Mouse (Mus musculus) small intestine, adult 2 months (tissue): ENCODE measurements around the gene Osbpl9. TPM values are rescaled to one million over a fixed set of nuclear protein-coding genes. Genes with fewer than 3 reads are reported as not detected.

Experiments used
- H3K27ac ChIP-seq: fragments of 200-500 bp; 2 replicates; pipeline ENCODE4 v1.5.1; 2012; ENCODE audit warnings: low read depth, low read length, control low read depth, inconsistent platforms; ENCODE audit not compliant: insufficient read depth
- H3K27me3 ChIP-seq: fragments of 200-500 bp; 2 replicates; pipeline ENCODE4 v1.6.1; 2012; ENCODE audit warnings: mild to moderate bottlenecking, moderate library complexity, low read length, inconsistent platforms; ENCODE audit not compliant: control insufficient read depth, insufficient read depth
- H3K36me3 ChIP-seq: fragments of 200-500 bp; 2 replicates; pipeline ENCODE4 v1.6.1; 2012; ENCODE audit warnings: mild to moderate bottlenecking, low read length, control low read depth, inconsistent platforms; ENCODE audit not compliant: control insufficient read depth, insufficient read depth
- H3K4me1 ChIP-seq: fragments of 200-500 bp; 2 replicates; pipeline ENCODE4 v1.6.1; 2012; ENCODE audit warnings: low read length, inconsistent platforms, mixed read lengths; ENCODE audit not compliant: control insufficient read depth, insufficient read depth, insufficient read length
- H3K4me3 ChIP-seq: fragments of 200-500 bp; 2 replicates; pipeline ENCODE4 v1.5.1; 2012; ENCODE audit warnings: low read depth, mild to moderate bottlenecking, control low read depth, inconsistent platforms, low read length, moderate library complexity
- CTCF ChIP-seq: fragments of 200-500 bp; IDR thresholded peaks from 2 replicates; pipeline ENCODE4 v1.5.1; 2012; ENCODE audit warnings: low read depth, mild to moderate bottlenecking, control low read depth, inconsistent platforms, low read length, moderate library complexity, mixed read lengths; ENCODE audit not compliant: insufficient replicate concordance, insufficient read length; ENCODE audit errors: extremely low read depth
- POLR2A ChIP-seq: fragments of 200-500 bp; IDR thresholded peaks from 2 replicates; pipeline ENCODE4 v1.6.1; 2012; ENCODE audit warnings: low read depth, mild to moderate bottlenecking, control low read depth, inconsistent platforms, low read length, moderate library complexity
- WGBS: fragments of 180-500 bp; shearing (Covaris S2); methylation state at CpG from one replicate; pipeline ENCODE4 v1.1.7; 2018; 5-methylcytosine and 5-hydroxymethylcytosine counted together
- polyA plus RNA-seq: library from polyadenylated mRNA; depleted of rRNA; stranded (reverse); fragments of >200 nt; gene quantifications from 2 replicates; pipeline ENCODE4 v1.2.3, GENCODE M21; 2012

Osbpl9 gene
- polyA plus RNA-seq, 1 experiment = 29.5 TPM

DNA sequence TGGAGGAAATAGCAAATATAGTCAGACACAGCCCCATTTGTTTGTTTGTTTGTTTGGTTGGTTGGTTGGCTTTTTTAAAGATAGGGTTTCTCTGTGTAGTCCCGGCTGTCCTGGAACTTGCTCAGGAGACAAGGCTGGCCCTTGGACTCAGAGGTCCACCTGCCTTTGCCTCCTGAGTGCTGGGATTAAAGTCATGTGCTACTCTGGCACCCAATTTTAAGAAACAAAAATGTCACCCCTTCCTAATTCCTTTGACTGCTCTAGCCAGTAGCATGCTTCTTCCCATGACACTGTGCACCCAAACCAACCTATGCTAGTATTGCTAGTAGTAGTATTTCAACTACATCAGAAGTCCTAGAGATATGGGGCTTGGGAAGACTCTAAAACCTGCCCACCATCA is 87.8 kb downstream of the Osbpl9 start:
- H3K27ac ChIP-seq = no peak overlapping the region
- no peak for TF ChIP-seq CTCF
- H3K4me3 ChIP-seq = no peak overlapping the region
- H3K36me3 ChIP-seq = no peaks in the 10 kb centered on the region
- 46% methylated on average over 1 of the region's 1 CpGs for WGBS
- peaks cover 17% of the 10 kb centered on the region; the same call in 1 of the 2 replicates for H3K4me1 ChIP-seq
- no peaks in the 10 kb centered on the region for H3K27me3 ChIP-seq

GRCm38 (mm10) chr4:109112915-109113505 is 89.1 kb downstream of the Osbpl9 start:
- H3K36me3 ChIP-seq = no peaks in the 10 kb centered on the region
- H3K27ac ChIP-seq = peak overlapping the region; percentile 89
- WGBS = 21% methylated on average over 7 of the region's 7 CpGs
- no peak for TF ChIP-seq CTCF
- no peak for TF ChIP-seq POLR2A
- H3K4me1 ChIP-seq = peaks cover 15% of the 10 kb centered on the region; the same call in 1 of the 2 replicates
- no peak overlapping the region; the same call in 1 of the 2 replicates for H3K4me3 ChIP-seq
- H3K27me3 ChIP-seq = no peaks in the 10 kb centered on the region

- Histone ChIP-seq H3K4me1 (peaks cover 12% of the 10 kb centered on the region; the same call in 1 of the 2 replicates), H3K4me3 (no peak overlapping the region), H3K27ac (no peak overlapping the region), H3K27me3 (no peaks in the 10 kb centered on the region), H3K36me3 (no peaks in the 10 kb centered on the region)
- TF ChIP-seq CTCF = no peak
- no peak for TF ChIP-seq POLR2A
- WGBS = 95% methylated on average over 2 of the region's 2 CpGs
Measured at GRCm38 (mm10) chr4:109110978-109111377, 91.1 kb downstream of the Osbpl9 start.

GRCm38 (mm10) chr4:109109686-109110085 is 92.4 kb downstream of the Osbpl9 start:
- Histone ChIP-seq H3K27ac (no peak overlapping the region), H3K4me3 (no peak overlapping the region), H3K36me3 (no peaks in the 10 kb centered on the region), H3K4me1 (peaks cover 12% of the 10 kb centered on the region; the same call in 1 of the 2 replicates), H3K27me3 (no peaks in the 10 kb centered on the region)
- WGBS = 91% methylated on average over 10 of the region's 10 CpGs
- no peak for TF ChIP-seq POLR2A
- no peak for TF ChIP-seq CTCF

- 90% methylated on average over 6 of the region's 6 CpGs for WGBS
- no peaks in the 10 kb centered on the region for H3K27me3 ChIP-seq
- peaks cover 7% of the 10 kb centered on the region; the same call in 1 of the 2 replicates for H3K4me1 ChIP-seq
- TF ChIP-seq CTCF (no peak), POLR2A (no peak)
- no peak overlapping the region for H3K27ac ChIP-seq
- H3K4me3 ChIP-seq = no peak overlapping the region
- no peaks in the 10 kb centered on the region for H3K36me3 ChIP-seq
Measured at GRCm38 (mm10) chr4:109109012-109109411, 93.1 kb downstream of the Osbpl9 start.

GRCm38 (mm10) chr4:109106594-109106993 is 95.5 kb downstream of the Osbpl9 start:
- no peaks in the 10 kb centered on the region for H3K27me3 ChIP-seq
- H3K4me3 ChIP-seq = no peak overlapping the region
- no peak overlapping the region for H3K27ac ChIP-seq
- H3K36me3 ChIP-seq = no peaks in the 10 kb centered on the region
- 0 out of 2 replicates have a peak, but pooled peaks cover 2% of the 10 kb centered on the region for H3K4me1 ChIP-seq
- TF ChIP-seq CTCF (no peak), POLR2A (no peak)

DNA sequence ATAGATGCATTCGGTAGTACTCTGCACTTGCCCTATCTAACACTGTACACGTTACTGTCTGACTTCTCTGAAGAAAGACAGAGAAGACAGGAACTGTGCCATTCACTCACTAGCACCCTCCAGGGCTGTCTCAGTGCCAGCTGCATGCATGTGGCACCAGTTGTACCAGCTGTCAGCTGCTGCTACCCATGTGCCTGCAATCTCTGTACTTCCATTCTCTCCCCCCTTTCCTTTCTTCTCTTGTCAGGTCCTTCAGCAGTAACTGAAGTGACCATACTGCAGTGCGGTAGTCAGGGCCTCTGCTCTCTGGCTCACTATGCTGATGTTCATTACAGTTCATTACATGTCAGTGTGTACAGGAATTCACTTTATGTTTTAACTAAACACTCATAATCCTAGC is 96.0 kb downstream of the Osbpl9 start:
- no peak overlapping the region for H3K4me3 ChIP-seq
- peaks cover 3% of the 10 kb centered on the region; the same call in 1 of the 2 replicates for H3K36me3 ChIP-seq
- TF ChIP-seq POLR2A (no peak), CTCF (no peak)
- H3K4me1 ChIP-seq = 0 out of 2 replicates have a peak, but pooled peaks cover 2% of the 10 kb centered on the region
- H3K27me3 ChIP-seq = no peaks in the 10 kb centered on the region
- whole genome bisulfite sequencing = 71% methylated on average over 3 of the region's 3 CpGs
- H3K27ac ChIP-seq = no peak overlapping the region
